Mouse (Mus musculus): ENCODE results near the gene C730034F03Rik. TPM values are rescaled to one million over a fixed set of nuclear protein-coding genes. Genes with fewer than 3 reads are reported as not detected.
"Not testable (repeated sequence)": the region's sequence is repeated elsewhere in the genome, so short reads cannot be mapped to it uniquely, and the experiment has no call there.

The C730034F03Rik gene
- polyA plus RNA-seq, 1 experiment from 2014 or later: 4.6 TPM

DNA sequence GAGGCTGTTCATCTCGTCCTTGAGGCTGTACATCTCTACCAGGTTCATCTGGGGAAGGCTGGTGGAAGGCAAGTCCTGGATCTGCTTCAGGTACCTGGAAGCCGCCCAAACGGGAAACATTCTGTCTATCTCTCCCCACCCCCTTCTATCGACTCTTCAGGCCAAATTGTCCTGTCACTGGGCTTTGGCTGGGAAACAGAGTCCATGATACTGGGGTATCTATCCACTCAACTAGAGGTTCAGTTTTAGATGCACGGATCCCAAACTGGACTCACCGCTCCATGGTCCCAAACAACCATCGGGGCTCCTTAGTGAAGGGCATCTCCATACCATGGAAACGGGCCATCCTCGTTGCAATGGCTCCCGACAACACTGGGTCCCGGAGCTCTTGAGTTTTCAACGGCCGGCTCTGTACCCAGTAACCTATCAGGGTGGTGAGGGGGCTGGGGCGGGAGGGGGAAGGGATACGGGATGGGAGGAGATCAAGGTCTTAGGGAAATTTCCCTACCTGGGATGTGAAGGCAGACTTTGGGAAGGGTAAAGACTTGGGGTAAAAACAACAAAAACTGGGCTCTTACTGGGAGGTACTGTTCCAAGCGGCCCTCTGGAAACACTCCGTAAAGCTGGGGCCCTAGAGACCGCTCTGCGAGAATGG is 1.1 kb upstream of the C730034F03Rik start:
- Histone ChIP-seq H3K4me1 (ENCODE audit: control insufficient read depth, insufficient read depth, low read length) (peaks cover 7% of the 10 kb centered on the region; the same call in 1 of the 2 replicates), H3K36me3 (ENCODE audit: control insufficient read depth, insufficient read depth, low read length) (peaks cover 30% of the 10 kb centered on the region), H3K9ac (replicated peaks; ENCODE audit: low read length) (peak overlapping the region; percentile 79), H3K4me3 (replicated peaks; ENCODE audit: low read depth, low read length) (peak overlapping the region; percentile 84), H3K4me2 (ENCODE audit: low read length) (peak overlapping the region; percentile 97), H3K9me3 (ENCODE audit: control insufficient read depth, low read length) (no peaks in the 10 kb centered on the region), H3K27me3 (ENCODE audit: control insufficient read depth, insufficient read depth, low read length) (no peaks in the 10 kb centered on the region), H3K27ac (replicated peaks; ENCODE audit: low read depth, low read length) (no peak overlapping the region)
- DNase-seq: no peak
- no peak for ATAC-seq (ENCODE audit: low FRiP score, low TSS enrichment)
- WGBS: 84% methylated on average over 19 of the region's 19 CpGs

DNA sequence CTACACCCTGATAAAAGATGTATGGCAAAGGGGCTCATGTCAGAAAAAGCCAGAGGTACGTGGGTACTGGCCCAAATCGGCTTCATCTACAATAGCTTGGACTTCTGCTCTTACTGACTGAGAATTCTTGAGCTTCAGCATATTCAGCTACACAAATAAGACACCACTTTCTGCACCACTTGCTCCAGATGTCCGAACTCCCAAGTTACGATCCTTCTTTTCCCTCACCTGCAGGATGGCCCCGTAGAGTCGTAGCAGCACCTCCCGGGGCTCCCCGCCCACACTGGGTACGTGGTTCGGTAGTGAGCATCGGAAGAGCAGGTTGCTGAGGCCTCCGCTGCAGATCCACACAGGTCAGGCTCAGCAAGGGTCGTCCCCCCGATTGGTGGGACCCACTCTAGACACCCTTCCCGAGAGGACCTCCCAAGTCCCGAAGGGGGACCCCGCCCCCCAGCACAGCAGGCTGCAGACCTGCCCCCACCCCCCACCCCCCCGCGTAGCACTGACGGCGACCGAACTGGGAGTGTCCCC is 503 bp upstream of the C730034F03Rik start:
- peak overlapping the region; percentile 84 for H3K4me3 ChIP-seq (replicated peaks; ENCODE audit: low read depth, low read length)
- H3K27me3 ChIP-seq (ENCODE audit: control insufficient read depth, insufficient read depth, low read length): no peaks in the 10 kb centered on the region
- peak overlapping the region; percentile 79 for H3K9ac ChIP-seq (replicated peaks; ENCODE audit: low read length)
- H3K4me2 ChIP-seq (ENCODE audit: low read length): peak overlapping the region; percentile 97
- H3K9me3 ChIP-seq (ENCODE audit: control insufficient read depth, low read length): no peaks in the 10 kb centered on the region
- H3K27ac ChIP-seq (replicated peaks; ENCODE audit: low read depth, low read length): peak overlapping the region; percentile 96
- ATAC-seq (ENCODE audit: low FRiP score, low TSS enrichment): peak; percentile 55
- 5% methylated on average over 22 of the region's 22 CpGs for WGBS
- H3K4me1 ChIP-seq (ENCODE audit: control insufficient read depth, insufficient read depth, low read length): peaks cover 7% of the 10 kb centered on the region; the same call in 1 of the 2 replicates
- no peak for DNase-seq
- peaks cover 29% of the 10 kb centered on the region for H3K36me3 ChIP-seq (ENCODE audit: control insufficient read depth, insufficient read depth, low read length)

DNA sequence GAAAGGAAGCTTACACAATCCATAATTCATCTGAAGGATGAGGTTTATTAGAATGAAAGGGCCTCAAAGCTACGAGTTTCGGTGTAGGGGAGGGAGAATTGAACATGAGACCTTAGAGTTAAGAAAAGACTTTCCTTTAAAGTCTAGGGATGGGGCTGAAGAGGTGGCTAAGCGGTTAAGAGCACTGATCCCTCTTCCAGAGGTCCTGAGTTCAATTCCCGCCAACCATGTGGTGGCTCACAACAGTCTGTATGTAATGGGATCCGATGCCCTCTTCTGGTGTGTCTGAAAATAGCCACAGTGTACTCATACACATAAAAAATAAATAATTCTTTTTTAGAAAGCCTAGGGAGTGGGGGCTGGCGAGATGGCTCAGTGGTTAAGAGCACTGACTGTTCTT is 952 bp downstream of the C730034F03Rik start:
- H3K4me1 ChIP-seq (ENCODE audit: control insufficient read depth, insufficient read depth, low read length): peaks cover 7% of the 10 kb centered on the region; the same call in 1 of the 2 replicates
- H3K9me3 ChIP-seq (ENCODE audit: control insufficient read depth, low read length): no peaks in the 10 kb centered on the region
- peak; percentile 29 for DNase-seq
- H3K27me3 ChIP-seq (ENCODE audit: control insufficient read depth, insufficient read depth, low read length): no peaks in the 10 kb centered on the region
- H3K4me3 ChIP-seq (replicated peaks; ENCODE audit: low read depth, low read length): peak overlapping the region; percentile 84
- peak overlapping the region; percentile 97 for H3K4me2 ChIP-seq (ENCODE audit: low read length)
- peak overlapping the region; percentile 79; the same call in 1 of the 2 replicates for H3K9ac ChIP-seq (replicated peaks; ENCODE audit: low read length)
- peak overlapping the region; percentile 96 for H3K27ac ChIP-seq (replicated peaks; ENCODE audit: low read depth, low read length)
- WGBS: 47% methylated on average over 6 of the region's 6 CpGs
- H3K36me3 ChIP-seq (ENCODE audit: control insufficient read depth, insufficient read depth, low read length): peaks cover 25% of the 10 kb centered on the region
- ATAC-seq (ENCODE audit: low FRiP score, low TSS enrichment): no peak

DNA sequence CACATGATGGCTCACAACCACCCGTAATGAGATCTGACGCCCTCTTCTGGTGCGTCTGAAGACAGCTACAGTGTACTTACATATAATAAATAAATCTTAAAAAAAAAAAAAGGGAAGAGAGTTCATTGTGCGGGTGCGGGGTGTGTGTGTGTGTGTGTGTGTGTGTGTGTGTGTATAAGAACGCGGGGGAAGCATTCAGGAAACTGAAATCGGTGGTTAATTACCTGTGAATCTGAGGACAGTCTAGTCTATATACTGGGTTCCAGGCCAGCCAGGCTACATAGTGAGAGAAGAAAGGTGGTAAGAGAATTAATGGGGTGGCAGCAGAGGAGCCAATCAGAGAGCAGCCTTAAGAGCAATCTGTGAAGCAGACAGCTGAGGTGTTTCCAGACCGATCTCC is 1.4 kb downstream of the C730034F03Rik start:
- WGBS: 90% methylated on average over 6 of the region's 9 CpGs
- not testable (repeated sequence) for H3K27ac ChIP-seq (replicated peaks; ENCODE audit: low read depth, low read length); H3K9ac ChIP-seq (replicated peaks; ENCODE audit: low read length); H3K27me3 ChIP-seq (ENCODE audit: control insufficient read depth, insufficient read depth, low read length); H3K4me1 ChIP-seq (ENCODE audit: control insufficient read depth, insufficient read depth, low read length); DNase-seq; H3K9me3 ChIP-seq (ENCODE audit: control insufficient read depth, low read length); ATAC-seq (ENCODE audit: low FRiP score, low TSS enrichment); H3K4me3 ChIP-seq (replicated peaks; ENCODE audit: low read depth, low read length)
- Histone ChIP-seq H3K36me3 (ENCODE audit: control insufficient read depth, insufficient read depth, low read length) (peaks cover 22% of the 10 kb centered on the region), H3K4me2 (ENCODE audit: low read length) (peak overlapping the region; percentile 97; the same call in 1 of the 2 replicates)

DNA sequence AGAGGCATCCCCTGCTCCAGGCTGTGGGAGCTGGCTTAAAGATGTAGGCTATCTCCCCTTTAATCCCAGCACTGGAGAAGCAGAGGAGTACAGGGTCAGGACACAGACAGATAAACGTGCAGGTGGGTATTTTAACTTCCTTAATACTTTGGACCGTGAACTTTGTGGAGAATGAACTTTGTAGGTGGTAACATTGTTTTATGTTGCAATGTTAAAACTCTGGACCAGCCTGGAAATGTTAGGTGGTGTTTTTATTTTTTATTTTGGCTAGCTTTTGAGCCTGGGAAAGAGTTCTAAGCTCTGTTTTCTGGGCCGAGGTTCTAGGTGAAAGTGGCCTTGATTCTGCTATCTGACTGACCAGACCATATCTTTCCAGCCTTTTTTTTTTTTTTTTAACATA is 1.9 kb downstream of the C730034F03Rik start:
- Histone ChIP-seq H3K27ac (replicated peaks; ENCODE audit: low read depth, low read length) (no peak overlapping the region), H3K4me3 (replicated peaks; ENCODE audit: low read depth, low read length) (no peak overlapping the region), H3K4me2 (ENCODE audit: low read length) (no peak overlapping the region), H3K36me3 (ENCODE audit: control insufficient read depth, insufficient read depth, low read length) (peaks cover 17% of the 10 kb centered on the region), H3K4me1 (ENCODE audit: control insufficient read depth, insufficient read depth, low read length) (peaks cover 7% of the 10 kb centered on the region; the same call in 1 of the 2 replicates), H3K9me3 (ENCODE audit: control insufficient read depth, low read length) (no peaks in the 10 kb centered on the region), H3K27me3 (ENCODE audit: control insufficient read depth, insufficient read depth, low read length) (no peaks in the 10 kb centered on the region), H3K9ac (replicated peaks; ENCODE audit: low read length) (no peak overlapping the region)
- DNase-seq: no peak
- 85% methylated on average over 3 of the region's 3 CpGs for WGBS
- no peak for ATAC-seq (ENCODE audit: low FRiP score, low TSS enrichment)

DNA sequence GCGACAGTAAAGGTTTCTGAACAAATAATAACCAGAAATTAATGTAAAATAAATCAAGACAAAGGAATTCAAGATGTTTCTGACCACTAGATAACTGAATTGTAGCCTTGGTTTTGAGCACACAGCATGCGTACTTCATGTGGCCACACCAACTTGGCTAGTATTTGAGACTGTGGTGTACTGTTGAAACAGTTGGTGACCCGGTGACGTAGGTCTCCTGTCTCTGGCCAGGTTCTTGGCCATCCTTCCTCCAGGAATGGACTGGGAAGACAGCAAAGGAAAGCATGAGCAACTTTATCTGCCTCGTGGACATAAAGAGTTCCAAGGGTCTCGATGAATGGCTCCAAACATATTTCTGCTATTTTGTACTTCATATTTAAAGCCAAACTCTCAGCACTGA is 2.4 kb downstream of the C730034F03Rik start:
- WGBS: 98% methylated on average over 6 of the region's 6 CpGs

DNA sequence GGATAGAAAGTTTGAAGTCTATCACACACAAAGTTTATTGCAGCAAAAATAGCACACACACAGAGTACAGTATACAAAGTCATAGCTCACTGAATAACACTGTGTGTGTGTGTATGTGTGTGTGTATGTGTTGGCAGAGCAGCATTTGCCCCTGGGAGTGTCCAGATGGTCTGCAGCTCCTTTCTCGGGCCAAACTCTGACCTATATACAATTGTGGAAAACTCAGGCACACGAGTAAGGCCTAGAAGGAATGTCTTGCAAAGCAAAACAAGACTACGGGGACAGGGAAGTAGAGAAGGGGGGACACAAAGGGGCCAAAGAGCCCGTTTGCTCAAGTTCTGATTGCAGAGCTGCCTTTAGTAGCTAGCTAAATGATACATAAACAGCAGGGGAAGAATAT is 3.6 kb downstream of the C730034F03Rik start:
- Histone ChIP-seq H3K4me2 (ENCODE audit: low read length) (no peak overlapping the region), H3K27ac (replicated peaks; ENCODE audit: low read depth, low read length) (no peak overlapping the region), H3K9ac (replicated peaks; ENCODE audit: low read length) (no peak overlapping the region), H3K4me3 (replicated peaks; ENCODE audit: low read depth, low read length) (no peak overlapping the region), H3K4me1 (ENCODE audit: control insufficient read depth, insufficient read depth, low read length) (peaks cover 7% of the 10 kb centered on the region; the same call in 1 of the 2 replicates), H3K9me3 (ENCODE audit: control insufficient read depth, low read length) (no peaks in the 10 kb centered on the region), H3K27me3 (ENCODE audit: control insufficient read depth, insufficient read depth, low read length) (no peaks in the 10 kb centered on the region), H3K36me3 (ENCODE audit: control insufficient read depth, insufficient read depth, low read length) (peaks cover 1% of the 10 kb centered on the region; the same call in 1 of the 2 replicates)
- 78% methylated on average over 4 of the region's 4 CpGs for WGBS
- DNase-seq (no peak), ATAC-seq (ENCODE audit: low FRiP score, low TSS enrichment) (no peak)

More for the DNA sequence above, 2.4 kb downstream of the C730034F03Rik start:
- Histone ChIP-seq H3K4me3 (replicated peaks; ENCODE audit: low read depth, low read length) (no peak overlapping the region), H3K27me3 (ENCODE audit: control insufficient read depth, insufficient read depth, low read length) (no peaks in the 10 kb centered on the region), H3K4me1 (ENCODE audit: control insufficient read depth, insufficient read depth, low read length) (peaks cover 7% of the 10 kb centered on the region; the same call in 1 of the 2 replicates), H3K9me3 (ENCODE audit: control insufficient read depth, low read length) (no peaks in the 10 kb centered on the region), H3K36me3 (ENCODE audit: control insufficient read depth, insufficient read depth, low read length) (peaks cover 11% of the 10 kb centered on the region), H3K4me2 (ENCODE audit: low read length) (no peak overlapping the region), H3K27ac (replicated peaks; ENCODE audit: low read depth, low read length) (no peak overlapping the region), H3K9ac (replicated peaks; ENCODE audit: low read length) (no peak overlapping the region)
- ATAC-seq (ENCODE audit: low FRiP score, low TSS enrichment): no peak
- DNase-seq: no peak

DNA sequence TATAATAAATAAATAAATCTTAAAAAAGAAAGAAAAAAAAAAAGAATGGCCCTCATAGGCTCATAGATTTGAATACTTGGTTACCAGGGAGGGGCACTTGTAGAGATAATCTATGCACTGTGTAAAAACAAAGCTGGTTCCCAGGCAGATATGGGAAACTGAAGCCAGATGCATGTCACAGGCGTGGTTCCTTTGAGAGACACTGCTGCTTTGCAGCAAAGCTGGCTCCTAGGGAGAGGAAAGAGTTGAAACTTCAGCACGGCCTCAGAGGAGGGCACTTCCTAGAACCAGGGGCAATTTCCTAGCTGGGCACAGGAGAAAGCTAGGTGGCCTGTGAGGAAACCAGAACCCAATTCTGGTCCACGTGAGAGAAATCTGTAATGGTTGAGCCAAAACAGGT is 4.7 kb downstream of the C730034F03Rik start:
- Histone ChIP-seq H3K4me1 (ENCODE audit: control insufficient read depth, insufficient read depth, low read length) (no peaks in the 10 kb centered on the region), H3K4me2 (ENCODE audit: low read length) (no peak overlapping the region), H3K27me3 (ENCODE audit: control insufficient read depth, insufficient read depth, low read length) (no peaks in the 10 kb centered on the region), H3K36me3 (ENCODE audit: control insufficient read depth, insufficient read depth, low read length) (no peaks in the 10 kb centered on the region), H3K27ac (replicated peaks; ENCODE audit: low read depth, low read length) (no peak overlapping the region), H3K4me3 (replicated peaks; ENCODE audit: low read depth, low read length) (no peak overlapping the region), H3K9me3 (ENCODE audit: control insufficient read depth, low read length) (no peaks in the 10 kb centered on the region), H3K9ac (replicated peaks; ENCODE audit: low read length) (no peak overlapping the region)
- DNase-seq (no peak), ATAC-seq (ENCODE audit: low FRiP score, low TSS enrichment) (no peak)
- WGBS: 67% methylated on average over 3 of the region's 3 CpGs

DNA sequence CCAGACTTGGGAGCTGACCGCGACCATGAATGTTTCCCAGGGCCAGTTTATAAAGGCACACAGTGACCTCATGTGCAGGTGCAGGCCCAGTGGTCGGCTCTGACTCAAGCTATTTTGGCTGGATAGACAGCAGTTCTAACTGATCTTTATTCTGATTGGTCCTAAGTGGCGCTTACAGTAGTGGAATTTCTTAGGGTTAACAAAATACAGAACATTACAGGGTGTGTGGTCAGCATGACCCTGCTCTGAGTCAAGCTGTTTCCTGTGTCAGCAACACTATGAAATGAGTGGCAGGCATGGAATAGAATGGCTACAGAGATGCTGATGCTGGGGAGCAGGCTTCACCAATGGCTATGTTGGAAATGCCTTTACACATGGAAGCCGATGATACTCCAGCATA is 6.5 kb downstream of the C730034F03Rik start:
- ATAC-seq (ENCODE audit: low FRiP score, low TSS enrichment) (no peak), DNase-seq (no peak)
- no peak overlapping the region for H3K9ac ChIP-seq (replicated peaks; ENCODE audit: low read length)
- H3K4me1 ChIP-seq (ENCODE audit: control insufficient read depth, insufficient read depth, low read length): no peaks in the 10 kb centered on the region
- H3K4me3 ChIP-seq (replicated peaks; ENCODE audit: low read depth, low read length): no peak overlapping the region
- 91% methylated on average over 5 of the region's 5 CpGs for WGBS
- H3K27ac ChIP-seq (replicated peaks; ENCODE audit: low read depth, low read length): no peak overlapping the region
- H3K27me3 ChIP-seq (ENCODE audit: control insufficient read depth, insufficient read depth, low read length): no peaks in the 10 kb centered on the region
- no peaks in the 10 kb centered on the region for H3K9me3 ChIP-seq (ENCODE audit: control insufficient read depth, low read length)
- H3K4me2 ChIP-seq (ENCODE audit: low read length): no peak overlapping the region
- H3K36me3 ChIP-seq (ENCODE audit: control insufficient read depth, insufficient read depth, low read length): no peaks in the 10 kb centered on the region
